Mouse (Mus musculus): ENCODE measurements around the gene Naa40. TPM values are rescaled to one million over a fixed set of nuclear protein-coding genes. Genes with fewer than 3 reads are reported as not detected.

Gene Naa40
- polyA plus RNA-seq, 1 experiment = 44.8 TPM

GRCm38 (mm10) chr19:7196741-7197270 is 44.2 kb downstream of the Naa40 start:
- Histone ChIP-seq H3K27ac (ENCODE audit: insufficient read depth, low read length) (no peak overlapping the region), H3K27me3 (ENCODE audit: control insufficient read depth, insufficient read depth, low read length) (no peaks in the 10 kb centered on the region), H3K4me3 (replicated peaks; ENCODE audit: insufficient read depth, low read depth, low read length) (no peak overlapping the region), H3K4me1 (ENCODE audit: control insufficient read depth, insufficient read depth, low read length) (0 out of 2 replicates have a peak, but pooled peaks cover 6% of the 10 kb centered on the region)
- WGBS = 33% methylated on average over 17 of the region's 17 CpGs
- TF ChIP-seq CTCF (IDR thresholded peaks at IDR 0.05; ENCODE audit: borderline replicate concordance, insufficient read depth, low read depth, low read length) = no peak
- TF ChIP-seq POLR2A (IDR thresholded peaks at IDR 0.05; ENCODE audit: borderline replicate concordance, insufficient read depth, low read length) = no peak
- no peak for DNase-seq

- TF ChIP-seq POLR2A (IDR thresholded peaks at IDR 0.05; ENCODE audit: borderline replicate concordance, insufficient read depth, low read length) (no peak), CTCF (IDR thresholded peaks at IDR 0.05; ENCODE audit: borderline replicate concordance, insufficient read depth, low read depth, low read length) (peak; percentile 95)
- Histone ChIP-seq H3K4me3 (replicated peaks; ENCODE audit: insufficient read depth, low read depth, low read length) (no peak overlapping the region), H3K27me3 (ENCODE audit: control insufficient read depth, insufficient read depth, low read length) (no peaks in the 10 kb centered on the region), H3K27ac (ENCODE audit: insufficient read depth, low read length) (no peak overlapping the region), H3K4me1 (ENCODE audit: control insufficient read depth, insufficient read depth, low read length) (0 out of 2 replicates have a peak, but pooled peaks cover 6% of the 10 kb centered on the region)
- DNase-seq = peak; percentile 68 to 79
- WGBS = 12% methylated on average over 33 of the region's 33 CpGs
Measured at GRCm38 (mm10) chr19:7195900-7196728, 44.9 kb downstream of the Naa40 start.

- no peaks in the 10 kb centered on the region for H3K27me3 ChIP-seq (ENCODE audit: control insufficient read depth, insufficient read depth, low read length)
- H3K4me3 ChIP-seq (replicated peaks; ENCODE audit: insufficient read depth, low read depth, low read length) = no peak overlapping the region
- H3K4me1 ChIP-seq (ENCODE audit: control insufficient read depth, insufficient read depth, low read length) = 0 out of 2 replicates have a peak, but pooled peaks cover 6% of the 10 kb centered on the region
- H3K27ac ChIP-seq (ENCODE audit: insufficient read depth, low read length) = no peak overlapping the region
- DNase-seq = no peak
- WGBS = 63% methylated on average over 2 of the region's 2 CpGs
- TF ChIP-seq CTCF (IDR thresholded peaks at IDR 0.05; ENCODE audit: borderline replicate concordance, insufficient read depth, low read depth, low read length) (no peak), POLR2A (IDR thresholded peaks at IDR 0.05; ENCODE audit: borderline replicate concordance, insufficient read depth, low read length) (no peak)
Measured at GRCm38 (mm10) chr19:7192561-7192967, 48.4 kb downstream of the Naa40 start.

- no peak overlapping the region for H3K27ac ChIP-seq (ENCODE audit: insufficient read depth, low read length)
- no peak for DNase-seq
- 0 out of 2 replicates have a peak, but pooled peaks cover 5% of the 10 kb centered on the region for H3K4me1 ChIP-seq (ENCODE audit: control insufficient read depth, insufficient read depth, low read length)
- H3K4me3 ChIP-seq (replicated peaks; ENCODE audit: insufficient read depth, low read depth, low read length) = no peak overlapping the region
- 44% methylated on average over 6 of the region's 6 CpGs for WGBS
- TF ChIP-seq POLR2A (IDR thresholded peaks at IDR 0.05; ENCODE audit: borderline replicate concordance, insufficient read depth, low read length) (no peak), CTCF (IDR thresholded peaks at IDR 0.05; ENCODE audit: borderline replicate concordance, insufficient read depth, low read depth, low read length) (no peak)
- H3K27me3 ChIP-seq (ENCODE audit: control insufficient read depth, insufficient read depth, low read length) = no peaks in the 10 kb centered on the region
Measured at GRCm38 (mm10) chr19:7191639-7192038, 49.3 kb downstream of the Naa40 start.

- no peak for DNase-seq
- H3K27me3 ChIP-seq (ENCODE audit: control insufficient read depth, insufficient read depth, low read length) = no peaks in the 10 kb centered on the region
- H3K4me1 ChIP-seq (ENCODE audit: control insufficient read depth, insufficient read depth, low read length) = no peaks in the 10 kb centered on the region
- TF ChIP-seq CTCF (IDR thresholded peaks at IDR 0.05; ENCODE audit: borderline replicate concordance, insufficient read depth, low read depth, low read length) (no peak), POLR2A (IDR thresholded peaks at IDR 0.05; ENCODE audit: borderline replicate concordance, insufficient read depth, low read length) (no peak)
- no peak overlapping the region for H3K4me3 ChIP-seq (replicated peaks; ENCODE audit: insufficient read depth, low read depth, low read length)
- WGBS = 59% methylated on average over 5 of the region's 5 CpGs
- no peak overlapping the region for H3K27ac ChIP-seq (ENCODE audit: insufficient read depth, low read length)
Measured at GRCm38 (mm10) chr19:7190986-7191385, 50.0 kb downstream of the Naa40 start.

- TF ChIP-seq CTCF (IDR thresholded peaks at IDR 0.05; ENCODE audit: borderline replicate concordance, insufficient read depth, low read depth, low read length) (no peak), POLR2A (IDR thresholded peaks at IDR 0.05; ENCODE audit: borderline replicate concordance, insufficient read depth, low read length) (no peak)
- Histone ChIP-seq H3K27ac (ENCODE audit: insufficient read depth, low read length) (no peak overlapping the region), H3K27me3 (ENCODE audit: control insufficient read depth, insufficient read depth, low read length) (no peaks in the 10 kb centered on the region), H3K4me3 (replicated peaks; ENCODE audit: insufficient read depth, low read depth, low read length) (no peak overlapping the region), H3K4me1 (ENCODE audit: control insufficient read depth, insufficient read depth, low read length) (no peaks in the 10 kb centered on the region)
- WGBS = 89% methylated on average over 4 of the region's 4 CpGs
- DNase-seq = no peak
Measured at GRCm38 (mm10) chr19:7189026-7189425, 52.0 kb downstream of the Naa40 start.

GRCm38 (mm10) chr19:7187157-7187556 is 53.8 kb downstream of the Naa40 start:
- TF ChIP-seq CTCF (IDR thresholded peaks at IDR 0.05; ENCODE audit: borderline replicate concordance, insufficient read depth, low read depth, low read length) (no peak), POLR2A (IDR thresholded peaks at IDR 0.05; ENCODE audit: borderline replicate concordance, insufficient read depth, low read length) (no peak)
- Histone ChIP-seq H3K4me1 (ENCODE audit: control insufficient read depth, insufficient read depth, low read length) (peaks cover 6% of the 10 kb centered on the region), H3K27ac (ENCODE audit: insufficient read depth, low read length) (no peak overlapping the region), H3K4me3 (replicated peaks; ENCODE audit: insufficient read depth, low read depth, low read length) (no peak overlapping the region), H3K27me3 (ENCODE audit: control insufficient read depth, insufficient read depth, low read length) (no peaks in the 10 kb centered on the region)
- no peak for DNase-seq
- WGBS = 84% methylated on average over 5 of the region's 5 CpGs
